Mouse (Mus musculus) brain, embryonic 14.5 days (tissue): Measurements from ENCODE around the gene Bcas3.

ENCODE experiments used
- CTCF ChIP-seq: fragments of 200-500 bp; IDR thresholded peaks from 2 replicates; pipeline ENCODE4 v1.5.1; 2012; ENCODE audit warnings: inconsistent platforms, mild to moderate bottlenecking, moderate library complexity, borderline replicate concordance; ENCODE audit not compliant: insufficient read depth, insufficient read length; ENCODE audit errors: extremely low read depth
- POLR2A ChIP-seq: fragments of 200-500 bp; IDR thresholded peaks from 2 replicates; pipeline ENCODE4 v1.6.1; 2012; ENCODE audit warnings: mild to moderate bottlenecking, inconsistent platforms, borderline replicate concordance; ENCODE audit not compliant: poor library complexity, insufficient read depth, insufficient read length, severe bottlenecking; ENCODE audit errors: extremely low read depth

DNA sequence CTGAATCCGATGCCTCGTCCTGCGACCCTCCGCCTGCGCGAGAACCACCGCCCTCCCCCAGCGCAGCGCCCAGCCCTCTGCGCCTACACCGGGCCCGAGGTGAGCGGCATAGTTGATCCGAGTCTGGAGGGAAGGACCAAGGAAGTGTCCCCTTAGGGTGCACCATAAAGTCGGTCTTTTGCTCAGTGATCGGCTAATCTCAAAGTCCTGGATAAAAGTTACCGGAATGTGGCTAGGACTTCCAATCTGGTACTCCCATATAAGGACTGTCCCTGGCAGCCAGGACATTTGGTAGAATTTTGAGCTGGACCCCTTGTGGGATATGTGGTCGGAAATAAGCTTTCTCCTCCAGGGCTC is 484.3 kb downstream of the Bcas3 start:
- no peak for TF ChIP-seq CTCF
- no peak for TF ChIP-seq POLR2A
